Mouse (Mus musculus) testis, adult 2 months (tissue): ENCODE measurements around the gene Gm11020. TPM values are rescaled to one million over a fixed set of nuclear protein-coding genes. Genes with fewer than 3 reads are reported as not detected.

ENCODE experiments used
- H3K27ac ChIP-seq: fragments of 200-500 bp; 2 replicates; pipeline ENCODE4 v1.5.1; 2012; ENCODE audit warnings: low read depth, low read length; ENCODE audit not compliant: control insufficient read depth, insufficient read depth
- H3K27me3 ChIP-seq: fragments of 200-500 bp; 2 replicates; pipeline ENCODE4 v1.6.1; 2012; ENCODE audit warnings: mild to moderate bottlenecking, low read length, moderate library complexity; ENCODE audit not compliant: control insufficient read depth, insufficient read depth
- H3K36me3 ChIP-seq: fragments of 200-500 bp; 2 replicates; pipeline ENCODE4 v1.6.1; 2012; ENCODE audit warnings: mild to moderate bottlenecking, low read length; ENCODE audit not compliant: control insufficient read depth, insufficient read depth
- H3K4me1 ChIP-seq: fragments of 200-500 bp; 2 replicates; pipeline ENCODE4 v1.6.1; 2012; ENCODE audit warnings: low read length; ENCODE audit not compliant: control insufficient read depth, insufficient read depth
- H3K4me3 ChIP-seq: fragments of 200-500 bp; 2 replicates; pipeline ENCODE4 v1.5.1; 2012; ENCODE audit warnings: low read depth, mild to moderate bottlenecking, low read length, moderate library complexity, mixed read lengths; ENCODE audit not compliant: control insufficient read depth
- CTCF ChIP-seq: fragments of 200-500 bp; IDR thresholded peaks from 2 replicates; pipeline ENCODE4 v1.5.1; 2012; ENCODE audit warnings: low read depth, mild to moderate bottlenecking, inconsistent platforms, low read length, moderate library complexity; ENCODE audit not compliant: control insufficient read depth, insufficient read depth, insufficient replicate concordance
- POLR2A ChIP-seq: fragments of 200-500 bp; IDR thresholded peaks from 2 replicates; pipeline ENCODE4 v1.6.1; 2012; ENCODE audit warnings: low read depth, mild to moderate bottlenecking, inconsistent platforms, low read length, moderate library complexity; ENCODE audit not compliant: control insufficient read depth
- polyA plus RNA-seq: library from polyadenylated mRNA; depleted of rRNA; stranded (reverse); fragments of >200 nt; gene quantifications from 2 replicates; pipeline ENCODE4 v1.2.3, GENCODE M21; 2012

Gm11020 gene
- polyA plus RNA-seq, 1 experiment = not detected

GRCm38 (mm10) chr8:104339229-104339982, 18.0 kb downstream of the Gm11020 start, which contains the start of gene Cmtm3:
Gene Cmtm3, plus strand, starts transcription at chr8:104339410.
- Histone ChIP-seq H3K36me3 (no peaks in the 10 kb centered on the region), H3K27ac (peak within 1 kb of the TSS; percentile 65; the same call in 1 of the 2 replicates), H3K4me1 (peaks cover 13% of the 10 kb centered on the region), H3K4me3 (peak within 1 kb of the TSS; percentile 73), H3K27me3 (no peaks in the 10 kb centered on the region)
- no peak for TF ChIP-seq POLR2A
- TF ChIP-seq CTCF = no peak

GRCm38 (mm10) chr8:104339983-104340232, 18.5 kb downstream of the Gm11020 start:
- H3K27ac ChIP-seq = no peak overlapping the region
- no peaks in the 10 kb centered on the region for H3K27me3 ChIP-seq
- TF ChIP-seq POLR2A (no peak), CTCF (no peak)
- H3K4me3 ChIP-seq = peak overlapping the region; percentile 73
- peaks cover 13% of the 10 kb centered on the region for H3K4me1 ChIP-seq
- H3K36me3 ChIP-seq = no peaks in the 10 kb centered on the region

GRCm38 (mm10) chr8:104340233-104341105, 19.1 kb downstream of the Gm11020 start:
- Histone ChIP-seq H3K36me3 (no peaks in the 10 kb centered on the region), H3K27me3 (no peaks in the 10 kb centered on the region), H3K27ac (peak overlapping the region; percentile 8), H3K4me3 (peak overlapping the region; percentile 73), H3K4me1 (peaks cover 13% of the 10 kb centered on the region)
- TF ChIP-seq CTCF (peak; percentile 28; the same call in 1 of the 2 replicates), POLR2A (peak; percentile 42; the same call in 1 of the 2 replicates)

GRCm38 (mm10) chr8:104341106-104341561, 19.8 kb downstream of the Gm11020 start:
- H3K4me3 ChIP-seq = peak overlapping the region; percentile 73
- peaks cover 13% of the 10 kb centered on the region for H3K4me1 ChIP-seq
- H3K27ac ChIP-seq = peak overlapping the region; percentile 8
- TF ChIP-seq POLR2A (no peak), CTCF (no peak)
- H3K27me3 ChIP-seq = no peaks in the 10 kb centered on the region
- H3K36me3 ChIP-seq = no peaks in the 10 kb centered on the region

GRCm38 (mm10) chr8:104341678-104342077, 20.3 kb downstream of the Gm11020 start:
- Histone ChIP-seq H3K27ac (peak overlapping the region; percentile 8; the same call in 1 of the 2 replicates), H3K4me1 (peaks cover 15% of the 10 kb centered on the region), H3K36me3 (no peaks in the 10 kb centered on the region), H3K4me3 (no peak overlapping the region; the same call in 1 of the 2 replicates), H3K27me3 (no peaks in the 10 kb centered on the region)
- TF ChIP-seq CTCF (no peak), POLR2A (no peak)

- H3K4me1 ChIP-seq = peaks cover 18% of the 10 kb centered on the region
- H3K27me3 ChIP-seq = no peaks in the 10 kb centered on the region
- no peak overlapping the region for H3K27ac ChIP-seq
- H3K36me3 ChIP-seq = no peaks in the 10 kb centered on the region
- TF ChIP-seq POLR2A (no peak), CTCF (no peak)
- no peak overlapping the region for H3K4me3 ChIP-seq
Measured at GRCm38 (mm10) chr8:104342426-104342825, 21.1 kb downstream of the Gm11020 start.

GRCm38 (mm10) chr8:104343957-104344356, 22.6 kb downstream of the Gm11020 start:
- Histone ChIP-seq H3K27me3 (no peaks in the 10 kb centered on the region), H3K36me3 (no peaks in the 10 kb centered on the region), H3K4me3 (no peak overlapping the region), H3K4me1 (peaks cover 18% of the 10 kb centered on the region), H3K27ac (no peak overlapping the region)
- TF ChIP-seq POLR2A (no peak), CTCF (peak; percentile 94; the same call in 1 of the 2 replicates)
